Mouse (Mus musculus) small intestine, adult 10 weeks (tissue): ENCODE results near the gene Ly6g6d. TPM values are rescaled to one million over a fixed set of nuclear protein-coding genes. Genes with fewer than 3 reads are reported as not detected.

Experiments
- polyA plus RNA-seq: library from polyadenylated mRNA; stranded (reverse); fragments of 350-450 nt; fragmentation: Illumina TruSeq; extraction: RNeasy Lipid Tissue Mini Kit (QIAGEN cat#74804); gene quantifications from one replicate; pipeline ENCODE4 v1.2.3, GENCODE M21; 2014; ENCODE audit warnings: low replicate concordance

Gene Ly6g6d
- not detected for polyA plus RNA-seq

DNA sequence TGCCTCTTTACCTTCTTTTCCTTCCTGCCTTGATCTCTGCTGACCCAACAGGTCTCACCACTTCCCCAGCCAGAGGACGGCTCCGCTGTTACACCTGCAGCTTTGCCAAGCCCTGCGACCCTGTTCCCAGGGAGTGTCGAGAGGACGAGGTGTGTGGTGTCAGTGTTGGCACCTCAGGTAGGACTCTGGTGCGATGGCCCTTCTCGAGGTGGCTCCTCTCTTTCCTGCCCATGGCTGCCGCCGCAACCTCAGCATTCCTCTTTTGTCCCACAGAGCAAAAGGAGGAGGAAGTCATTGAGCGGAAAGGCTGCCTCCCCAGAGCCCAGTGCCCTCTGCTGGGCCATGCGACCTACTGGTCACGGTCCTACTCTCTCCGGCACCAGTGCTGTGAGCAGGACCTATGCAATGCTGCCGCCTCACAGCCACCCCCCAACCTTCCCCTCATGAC is at the start of gene Ly6g6d:
Ly6g6d (minus strand) TSS at position 280 of the 448 bp plus-strand sequence.

DNA sequence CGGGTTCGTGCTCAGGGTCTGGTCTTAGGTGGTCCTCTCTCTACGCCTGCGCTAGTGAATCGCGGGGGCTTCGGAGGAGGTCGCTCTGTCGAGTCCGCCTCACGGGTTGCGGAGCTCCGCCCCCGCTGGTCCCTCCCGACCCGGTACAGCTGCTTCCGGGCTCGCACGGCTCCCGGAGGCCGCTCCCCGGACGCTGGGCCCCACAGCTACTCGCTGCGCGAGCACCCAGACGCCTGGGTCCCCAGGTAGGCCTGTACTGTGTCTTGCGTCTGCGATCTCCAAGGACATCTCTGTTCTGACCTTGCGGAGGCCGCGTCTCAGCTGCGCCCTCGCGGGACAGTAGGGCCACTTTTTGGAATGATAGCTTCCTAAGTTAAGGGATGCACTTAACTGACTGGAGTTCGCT is 48.3 kb upstream of the Ly6g6d start, which contains the start of gene D17H6S53E:
D17H6S53E (plus strand) TSS at position 168 of the 406 bp plus-strand sequence.

DNA sequence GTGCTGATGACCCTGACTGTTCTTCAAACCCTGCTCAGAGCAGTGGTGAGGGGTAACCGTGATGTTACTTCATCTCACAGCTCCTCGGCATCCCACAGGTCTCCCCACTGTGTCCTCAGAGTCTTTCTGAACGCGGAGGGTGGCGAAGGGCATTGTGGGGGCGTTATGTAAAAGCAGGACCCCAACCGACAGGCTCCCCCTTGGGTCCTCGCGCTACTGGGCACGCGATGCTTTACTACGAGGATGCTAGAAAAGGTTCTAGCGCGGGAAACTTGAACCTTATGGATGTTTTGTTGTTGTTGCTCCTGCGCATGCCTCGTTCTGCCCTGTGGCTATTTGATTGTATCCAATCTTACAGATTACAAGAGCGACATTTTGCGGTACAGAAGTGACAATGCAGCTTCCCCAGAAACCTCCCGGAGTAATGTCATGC is 44.0 kb upstream of the Ly6g6d start, which contains the start of gene Csnk2b:
Csnk2b (minus strand) TSS at position 183 of the 433 bp plus-strand sequence.

DNA sequence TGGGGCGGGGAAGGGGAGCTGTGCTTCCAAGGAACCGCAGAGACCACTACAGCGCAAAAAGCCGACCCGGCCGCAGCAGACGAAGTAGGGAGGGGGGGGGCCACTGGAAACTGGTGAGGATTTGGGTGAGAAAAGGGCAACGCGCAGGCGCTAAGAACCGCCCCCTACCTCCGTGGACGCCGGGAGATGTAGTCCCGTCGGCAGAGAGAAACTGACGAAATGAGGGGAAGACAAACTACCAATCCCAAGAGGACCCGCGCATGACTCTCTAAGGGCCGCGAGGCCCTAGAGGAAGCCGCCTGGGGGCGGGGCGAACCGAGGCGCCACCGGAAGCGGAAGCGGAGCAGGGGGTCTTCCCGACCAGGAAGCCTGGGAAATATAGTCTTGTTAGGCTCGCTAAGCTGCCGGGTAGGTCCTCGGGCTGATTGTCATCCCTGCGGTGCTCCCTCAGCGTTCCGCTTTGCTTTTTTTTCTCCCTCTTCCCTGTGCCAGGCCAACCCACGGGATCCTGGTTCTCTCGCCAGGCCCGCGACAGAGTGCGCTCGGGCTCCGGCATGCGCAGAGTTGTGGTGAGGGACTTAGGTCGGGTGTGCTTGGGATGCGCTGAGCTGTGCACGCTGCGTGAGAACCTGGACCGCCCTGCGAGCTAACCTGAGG is 43.4 kb upstream of the Ly6g6d start, which contains the start of gene Gpank1:
Gpank1 (plus strand) TSS at position 313 of the 657 bp plus-strand sequence.

DNA sequence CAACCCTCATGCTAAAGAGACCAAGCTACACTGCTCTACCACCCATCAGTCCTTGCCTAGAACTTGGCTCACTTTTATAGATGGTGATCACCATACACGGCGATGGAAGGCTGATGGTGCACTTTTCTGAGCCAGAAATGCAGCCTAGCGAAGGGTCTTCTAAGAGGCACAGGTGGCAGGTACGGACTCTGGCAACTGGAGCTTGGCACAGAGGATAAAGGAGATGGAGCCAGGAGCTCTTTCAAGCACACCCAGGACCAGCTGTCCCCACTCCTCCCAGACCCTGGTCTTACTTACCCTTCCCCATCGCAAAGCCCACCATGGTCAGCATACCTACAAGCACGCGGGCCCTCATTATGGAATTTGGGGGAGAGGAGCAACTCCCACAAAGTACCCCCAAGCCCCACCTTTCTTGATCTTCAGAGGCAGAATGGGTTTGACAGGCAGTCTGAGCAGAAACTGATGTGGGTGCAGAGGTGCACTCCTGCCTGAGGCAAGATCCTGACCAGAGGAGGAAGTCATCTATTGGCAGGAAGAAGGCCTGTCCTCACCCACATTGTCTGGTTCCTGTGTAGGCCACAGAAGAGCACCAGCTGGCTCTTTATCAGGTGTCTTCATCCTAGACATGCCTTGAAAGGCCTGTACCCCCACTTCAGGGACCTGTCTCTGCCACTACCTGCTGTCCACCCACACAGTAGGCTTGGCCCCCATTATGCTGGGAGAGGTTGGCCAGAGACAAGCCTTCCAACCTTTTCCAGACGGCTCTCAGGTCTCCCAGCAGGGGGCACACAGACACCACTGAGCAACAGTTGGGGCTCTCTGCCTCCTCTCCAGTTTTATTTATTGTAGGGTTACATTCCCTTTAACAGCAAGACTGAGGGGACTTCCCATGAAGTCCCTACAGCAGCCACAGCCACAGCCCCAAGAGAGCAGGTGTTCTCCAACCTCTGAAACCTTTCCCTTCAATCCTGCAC is 37.5 kb upstream of the Ly6g6d start, which contains the start of gene Ly6g5b:
Ly6g5b (minus strand) TSS at position 383 of the 974 bp plus-strand sequence.

DNA sequence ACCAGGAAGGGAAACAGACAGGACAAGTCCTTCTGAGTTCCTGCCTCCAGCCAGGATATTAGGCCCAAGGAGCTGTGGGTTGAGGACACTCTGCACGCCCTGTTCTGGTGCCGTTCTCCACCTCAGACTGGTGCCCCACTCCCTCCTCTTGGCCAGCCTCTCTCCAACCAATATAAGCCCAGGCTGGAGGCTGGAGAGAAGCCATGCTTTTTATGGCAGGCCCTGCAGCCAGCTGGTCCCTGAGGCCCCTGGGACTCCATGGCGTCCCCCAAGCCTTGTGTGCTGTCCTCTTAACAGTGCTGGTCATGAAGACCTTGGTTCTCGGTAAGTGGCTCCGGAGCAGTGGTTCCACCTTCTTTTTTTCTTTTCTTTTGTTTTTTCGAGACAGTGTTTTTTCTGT is 30.2 kb upstream of the Ly6g6d start, which contains the start of gene Ly6g5c:
Ly6g5c (plus strand) TSS at position 183 of the 400 bp plus-strand sequence.

DNA sequence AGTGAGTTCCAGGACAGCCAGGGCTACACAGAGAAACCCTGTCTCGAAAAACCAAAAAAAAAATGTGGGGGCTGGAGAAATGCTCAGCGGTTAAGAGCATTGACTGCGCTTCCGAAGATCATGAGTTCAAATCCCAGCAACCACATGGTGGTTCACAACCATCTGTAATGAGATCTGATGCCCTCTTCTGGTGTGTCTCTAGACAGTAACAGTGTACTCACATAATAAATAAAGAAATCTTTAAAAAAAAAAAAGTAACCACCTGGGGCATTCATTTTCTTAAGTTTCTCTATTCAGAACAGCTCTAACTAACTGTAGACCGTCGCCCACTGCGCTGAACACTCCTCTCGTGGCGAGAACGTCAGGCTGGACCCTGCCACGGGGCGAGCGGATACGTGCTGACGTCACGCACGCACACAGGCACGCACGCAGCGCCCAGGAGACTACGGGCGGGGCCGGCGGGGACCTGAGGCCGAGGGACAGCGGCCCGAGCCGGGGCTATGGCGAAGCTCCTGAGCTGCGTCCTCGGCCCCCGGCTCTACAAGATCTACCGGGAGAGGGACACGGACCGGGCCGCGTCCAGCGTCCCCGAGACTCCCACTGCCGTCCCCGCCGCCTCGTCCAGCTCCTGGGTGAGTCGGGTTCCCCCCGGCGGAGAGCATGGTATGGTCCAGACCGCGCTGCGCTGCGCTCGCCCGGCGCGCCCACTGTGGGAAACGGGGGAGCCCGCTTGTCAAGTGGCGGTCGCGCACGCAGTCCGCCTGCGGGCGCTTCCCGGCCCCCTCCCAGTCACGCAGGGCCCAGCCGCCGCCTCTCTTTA is 11.2 kb upstream of the Ly6g6d start, which contains the start of gene Abhd16a:
Abhd16a (plus strand) TSS at position 439 of the 820 bp plus-strand sequence.

DNA sequence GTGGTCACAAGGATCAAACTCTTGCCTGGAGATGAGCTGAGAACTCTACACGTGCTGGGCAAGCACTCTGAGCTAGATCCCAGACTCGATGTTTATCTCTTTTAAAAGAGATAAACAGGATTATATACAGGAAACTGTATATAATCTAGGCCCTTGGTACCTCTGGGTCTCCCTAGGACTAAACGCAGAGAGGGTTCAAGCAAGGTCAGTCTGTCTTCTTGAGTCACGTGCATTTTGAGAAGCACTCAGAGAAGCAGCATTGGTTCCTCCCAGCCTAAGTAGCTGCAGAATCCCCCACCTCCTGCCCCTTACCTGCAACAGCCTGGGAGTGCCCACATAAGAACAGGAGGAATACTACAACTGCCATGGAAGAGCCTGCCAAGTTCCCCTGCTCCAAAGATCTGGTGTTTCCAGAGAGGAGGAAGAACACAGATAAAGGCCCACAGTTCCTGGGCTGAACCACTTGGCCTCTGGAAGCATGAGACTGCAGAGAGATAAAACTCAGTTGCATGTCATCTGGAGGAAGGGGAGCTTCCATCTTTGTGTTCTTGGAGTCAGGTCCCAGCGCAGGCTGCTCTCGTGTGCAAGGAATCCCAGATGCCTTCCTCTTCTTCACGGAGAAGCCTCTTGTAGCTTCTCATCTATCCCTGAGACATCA is 7.5 kb upstream of the Ly6g6d start, which contains the start of gene Ly6g6f:
Ly6g6f (minus strand) TSS at position 403 of the 658 bp plus-strand sequence.

DNA sequence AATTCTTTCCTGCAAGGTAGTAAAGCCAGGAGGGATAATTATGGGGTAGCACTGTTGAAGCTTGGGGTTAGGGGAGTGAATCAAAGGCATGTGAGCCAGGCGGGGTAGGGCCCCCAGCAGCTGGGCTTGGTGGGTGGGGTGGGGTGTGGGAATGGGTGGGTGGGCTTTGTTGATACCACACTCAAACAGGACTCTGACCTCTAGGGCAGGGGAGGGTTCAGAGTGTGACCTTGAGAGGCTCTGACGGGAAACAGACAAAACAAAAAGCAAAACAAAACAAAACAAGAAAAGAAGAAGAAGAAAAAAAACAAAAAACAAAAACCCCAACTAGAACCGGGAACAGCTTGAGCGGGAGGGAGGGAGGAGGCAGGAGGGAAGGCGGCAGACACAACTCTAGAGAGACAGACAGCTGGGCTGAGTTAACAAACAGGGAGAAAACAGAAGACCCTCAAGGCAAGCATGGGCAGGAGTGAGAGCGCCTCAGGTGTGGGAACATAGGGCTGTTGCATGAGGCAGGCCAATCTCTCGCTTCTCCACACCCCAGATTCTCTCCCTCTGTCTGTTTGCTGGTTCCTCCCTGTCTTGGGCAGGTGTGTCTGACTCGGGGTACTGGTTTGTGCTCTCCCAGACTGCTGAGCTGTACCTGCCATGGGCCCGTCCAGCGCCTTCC is 1.2 kb downstream of the Ly6g6d start, which contains the start of gene Ly6g6e:
Ly6g6e (plus strand) TSS at position 396 of the 670 bp plus-strand sequence.

DNA sequence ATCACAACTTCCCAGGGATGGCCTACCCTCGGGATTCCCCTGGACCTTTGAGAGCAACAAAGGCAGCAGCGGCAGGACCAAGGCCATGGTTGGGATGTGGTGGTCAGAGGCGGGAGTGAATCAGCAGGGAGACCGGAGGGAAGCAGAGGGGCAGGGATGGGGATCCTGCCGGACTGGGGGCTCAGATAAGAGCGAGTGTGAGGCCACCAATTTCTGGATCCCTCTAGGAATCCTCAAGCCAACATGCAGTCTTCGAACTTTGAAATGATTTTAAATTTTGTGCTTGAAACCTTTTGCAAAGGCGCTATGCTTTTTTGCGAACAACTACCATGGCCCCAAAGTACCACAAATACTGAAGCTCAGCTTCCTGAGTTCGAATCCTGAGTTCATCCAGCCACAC is 11.8 kb downstream of the Ly6g6d start, which contains the start of gene Mpig6b:
Mpig6b (minus strand) TSS at position 101 of the 400 bp plus-strand sequence.

DNA sequence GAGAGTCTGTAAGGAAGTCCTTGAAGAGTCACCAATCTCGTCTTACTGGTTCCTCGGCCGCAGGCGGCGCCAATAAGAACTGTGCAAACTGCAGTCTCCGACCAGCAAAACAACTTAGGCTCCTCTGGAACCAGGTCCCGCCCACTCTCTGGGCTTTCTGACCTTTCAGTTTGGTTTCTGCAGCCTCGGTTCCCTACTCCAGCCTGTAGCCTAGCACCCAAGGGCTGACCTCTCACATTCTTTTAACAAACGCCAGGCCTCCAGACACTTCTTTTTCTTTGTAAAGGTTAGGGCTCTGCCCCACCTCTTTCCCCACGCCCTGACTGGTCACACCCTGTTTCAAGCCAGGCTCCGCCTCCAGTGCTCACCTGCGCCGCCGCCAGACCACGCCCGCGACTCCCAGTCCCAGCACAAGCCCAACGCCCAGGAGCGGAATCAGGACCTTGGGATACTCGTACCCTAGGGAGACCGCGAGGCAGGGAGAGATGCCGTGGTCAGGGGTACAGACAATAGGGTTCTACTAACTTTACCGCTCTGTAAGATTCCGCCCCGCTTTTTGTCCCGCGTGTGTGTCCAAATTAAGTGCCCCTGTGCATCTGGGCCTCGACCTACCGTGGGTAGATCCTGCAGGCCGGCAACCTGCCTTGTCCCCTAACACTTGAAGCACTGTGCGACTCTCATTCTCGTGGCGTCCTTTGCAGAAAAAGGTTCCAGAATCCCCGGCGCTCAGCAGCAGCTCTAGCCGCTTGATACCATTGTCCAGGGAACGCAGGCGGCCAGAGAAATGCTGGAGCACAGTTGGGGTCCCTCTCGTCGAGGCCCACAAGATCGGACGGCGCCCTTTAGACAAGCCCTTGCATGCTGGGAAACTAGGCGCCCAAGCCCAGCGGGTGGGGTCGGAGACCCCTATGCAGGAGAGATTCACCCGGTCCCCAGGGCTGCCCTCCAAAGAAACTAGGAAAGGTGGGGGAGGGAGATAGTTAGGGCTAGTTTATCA is 12.6 kb downstream of the Ly6g6d start, which contains the start of gene Ly6g6c:
Ly6g6c (plus strand) TSS at position 438 of the 997 bp plus-strand sequence.

DNA sequence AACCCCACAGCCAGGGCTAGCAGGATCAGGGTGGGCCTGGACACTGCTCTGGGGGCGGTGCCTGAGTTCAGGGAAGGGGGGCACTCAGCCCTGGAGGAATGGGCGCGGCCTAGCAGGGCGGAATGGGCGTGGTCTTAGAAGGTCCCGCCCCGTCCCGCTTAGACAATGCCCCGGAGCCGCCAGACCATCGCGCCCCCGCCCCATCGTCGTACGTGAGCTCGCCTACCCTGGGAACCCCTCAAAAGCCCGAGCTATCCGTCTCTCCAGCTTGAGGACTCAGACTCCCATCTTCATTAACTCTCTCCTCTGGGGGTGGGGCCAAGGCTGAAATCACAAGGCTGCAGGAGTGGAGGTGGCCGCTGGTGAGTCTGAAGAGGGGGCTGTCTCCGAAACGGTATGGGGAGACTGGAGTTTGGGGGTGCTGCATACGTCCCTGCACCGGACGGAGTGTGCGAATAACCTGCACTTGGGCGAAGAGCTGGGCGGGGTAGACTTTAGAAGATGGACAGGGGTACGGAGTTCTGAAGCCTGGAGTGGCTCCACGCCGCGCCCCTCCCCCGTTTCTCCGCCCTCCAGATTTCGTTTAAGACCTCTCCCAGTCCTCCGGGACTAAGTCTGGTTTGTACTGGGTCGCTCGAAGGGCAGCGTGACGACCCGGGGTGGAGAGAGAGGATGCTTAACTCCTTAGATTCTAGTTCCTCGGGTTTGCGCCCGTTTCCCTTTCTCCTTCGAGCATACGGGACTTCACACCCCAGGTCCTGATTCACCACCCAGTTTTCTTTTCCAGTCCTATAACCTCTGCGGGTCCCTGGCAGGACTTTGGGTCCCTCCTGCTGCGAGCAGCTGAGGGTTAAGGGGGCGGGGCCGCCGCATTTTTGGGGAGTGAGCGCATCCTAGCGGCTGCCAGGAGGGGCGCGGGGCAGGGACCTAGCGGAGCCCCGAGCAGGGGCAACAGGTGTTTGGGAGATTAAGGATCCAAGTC is 18.7 kb downstream of the Ly6g6d start, which contains the start of gene Ddah2:
Ddah2 (plus strand) TSS at position 125 of the 982 bp plus-strand sequence.

DNA sequence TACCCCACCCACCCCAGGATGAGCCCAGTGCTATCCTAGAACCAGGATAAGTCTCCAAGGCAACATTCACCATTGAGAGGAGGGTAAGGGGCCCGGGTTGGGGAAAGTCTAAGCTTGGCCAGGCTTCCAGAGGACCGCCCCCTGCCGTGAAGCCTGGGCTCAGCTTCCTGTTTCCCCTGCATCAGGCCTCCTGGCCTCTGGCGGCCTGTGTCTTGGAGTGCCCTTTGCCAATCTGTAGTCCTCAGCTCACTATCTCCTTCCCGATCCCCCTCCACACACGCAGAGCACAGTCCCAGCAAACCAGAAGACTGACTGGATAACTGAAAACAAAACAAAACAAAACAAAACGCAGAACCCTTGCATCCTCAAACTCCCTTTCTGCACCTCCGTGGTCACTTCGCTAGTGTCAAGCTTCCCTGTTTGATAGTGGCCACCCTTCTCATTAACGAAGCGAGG is 28.3 kb downstream of the Ly6g6d start, which contains the start of gene Clic1:
Clic1 (plus strand) TSS at position 406 of the 456 bp plus-strand sequence.

DNA sequence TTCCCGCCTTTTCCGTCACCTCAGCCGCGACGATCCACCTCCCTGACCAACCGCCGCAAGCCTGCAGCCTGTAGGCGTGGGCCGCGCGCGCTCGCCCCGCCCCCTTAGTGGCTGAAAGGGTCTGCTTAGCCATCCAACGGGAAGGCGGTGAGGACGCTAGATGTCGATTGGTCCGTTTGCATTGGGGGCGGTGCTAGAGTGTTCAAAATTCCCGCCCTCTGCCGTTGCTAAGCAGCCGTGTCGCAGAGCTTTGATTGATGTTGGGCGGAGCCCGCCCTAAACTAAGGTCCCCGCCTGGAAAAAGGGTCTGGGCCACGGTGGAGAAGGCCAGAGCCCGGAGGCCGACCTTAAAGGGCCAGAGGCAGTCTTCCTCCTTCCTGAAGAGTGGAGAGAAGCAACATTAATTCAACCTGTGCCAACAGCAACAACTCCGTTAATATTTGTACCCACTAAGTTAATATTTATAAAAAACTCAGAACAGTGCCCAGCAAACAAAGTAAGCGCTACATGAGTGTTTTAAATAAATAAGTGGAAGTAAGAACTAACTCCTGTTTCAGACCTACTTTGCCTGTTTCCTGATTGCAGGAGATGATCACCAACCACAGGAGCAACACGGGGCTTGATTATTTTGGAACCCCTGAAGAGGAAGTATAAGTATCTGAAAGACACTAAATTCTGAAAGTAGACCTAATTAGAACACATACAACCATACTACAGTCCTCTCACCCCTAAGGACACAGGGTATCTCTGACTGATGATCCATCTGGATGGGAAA is 31.0 kb downstream of the Ly6g6d start, which contains the start of gene Msh5:
Msh5 (minus strand) TSS at position 65 of the 775 bp plus-strand sequence.

DNA sequence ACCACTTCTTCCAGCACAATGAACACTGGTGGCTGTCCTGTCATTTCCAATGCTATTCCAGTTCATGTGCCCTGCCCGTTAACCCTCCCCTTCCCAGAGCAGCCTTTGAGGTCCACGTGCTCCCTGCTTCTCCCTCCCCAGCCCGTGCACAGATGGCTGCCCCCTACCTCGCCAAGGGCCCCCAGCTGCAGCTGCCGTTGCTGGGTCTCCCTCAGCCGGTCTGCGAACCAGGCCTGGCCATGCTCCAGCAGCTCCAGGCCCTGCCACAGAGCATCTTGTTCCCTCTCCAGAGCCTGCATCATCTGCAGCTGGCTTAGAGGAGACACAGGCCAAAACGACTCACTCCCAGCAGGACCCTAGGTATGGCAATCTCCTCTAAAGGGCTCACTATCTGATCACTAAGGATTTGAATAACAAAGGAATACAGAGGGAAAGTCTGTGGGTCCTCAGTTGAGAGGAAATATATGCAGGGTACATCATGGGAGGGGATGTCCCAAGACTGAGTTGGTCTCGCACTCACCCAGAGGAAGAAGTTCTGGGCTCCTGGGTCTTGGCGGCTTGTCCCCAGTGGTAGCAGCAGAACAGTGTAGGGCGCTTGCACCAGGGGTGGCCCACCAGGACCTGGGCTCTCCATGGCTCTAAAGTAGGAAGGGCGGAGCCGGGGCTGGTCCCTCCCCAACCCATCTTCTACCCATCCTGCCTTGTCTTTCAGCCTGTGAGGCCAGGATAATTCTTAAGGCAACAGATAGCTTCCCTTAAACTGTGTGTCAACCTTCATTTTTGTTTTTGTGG is 50.4 kb downstream of the Ly6g6d start, which contains the start of gene Sapcd1:
Sapcd1 (minus strand) TSS at position 740 of the 792 bp plus-strand sequence.

